In genomic region chr11:77077792-77078191, GRCm38 (mm10) we compare ENCODE assay signal across 8 mouse cellular contexts. TPM values are rescaled to one million over a fixed set of nuclear protein-coding genes. Genes with fewer than 3 reads are reported as not detected.
DNase-seq lines count a peak whose midpoint lies in the region; ATAC-seq lines count a peak whose summit lies in the region.

No protein-coding gene starts in this region.

- H3K4me1 ChIP-seq in forebrain, embryonic 12.5 days, result peaks cover 8% of the 10 kb centered on the region
- no peaks in the 10 kb centered on the region for H3K4me1 ChIP-seq in limb, embryonic 11.5 days (ENCODE audit: control insufficient read depth, insufficient read depth, low read length)

- no peak for ATAC-seq in forebrain, embryonic 12.5 days (ENCODE audit: low FRiP score)
- ATAC-seq in limb, embryonic 11.5 days (ENCODE audit: insufficient number of reproducible peaks, low FRiP score, low TSS enrichment, low read depth), result no peak
- 0 out of 2 replicates have a peak, but pooled peaks have one; percentile 3 for ATAC-seq in monocyte, adult 5-6 weeks (replicated peaks; ENCODE audit: insufficient number of reproducible peaks, low FRiP score, low TSS enrichment, poor library complexity, severe bottlenecking)

- H3K36me3 ChIP-seq in forebrain, embryonic 12.5 days (replicated peaks), result peaks cover 30% of the 10 kb centered on the region
- no peaks in the 10 kb centered on the region for H3K36me3 ChIP-seq in limb, embryonic 11.5 days (ENCODE audit: control insufficient read depth, insufficient read depth, low read length)

- 2% methylated on average over 16 of the region's 16 CpGs for WGBS in forebrain, embryonic 12.5 days
- 5% methylated on average over 16 of the region's 16 CpGs for WGBS in limb, embryonic 11.5 days

- H3K4me3 ChIP-seq in forebrain, embryonic 12.5 days (replicated peaks), result peak overlapping the region; percentile 79
- peak overlapping the region; percentile 90 for H3K4me3 ChIP-seq in limb, embryonic 11.5 days (ENCODE audit: low read depth, low read length)

- no peaks in the 10 kb centered on the region for H3K9me3 ChIP-seq in forebrain, embryonic 12.5 days
- no peaks in the 10 kb centered on the region for H3K9me3 ChIP-seq in limb, embryonic 11.5 days (ENCODE audit: control insufficient read depth, low read length)

- peak; percentile 91 for DNase-seq in heart, adult 11 months
- no peak for DNase-seq in heart, adult 8-10 months (ENCODE audit: low spot score)
- peak; percentile 55 to 58 for DNase-seq in B cell, adult 2 months
- peak; percentile 9 for DNase-seq in adrenal gland, postnatal 25 days
- DNase-seq in limb, embryonic 11.5 days (ENCODE audit: low spot score), result no peak
- no peak for DNase-seq in right cerebral cortex, postnatal 14 days

- H3K9ac ChIP-seq in forebrain, embryonic 12.5 days, result peak overlapping the region; percentile 88
- peak overlapping the region; percentile 96 for H3K9ac ChIP-seq in limb, embryonic 11.5 days (ENCODE audit: low read length)

- H3K4me2 ChIP-seq in forebrain, embryonic 12.5 days, result peak overlapping the region; percentile 75
- H3K4me2 ChIP-seq in limb, embryonic 11.5 days (ENCODE audit: low read depth, severe bottlenecking), result peak overlapping the region; percentile 72

- H3K27ac ChIP-seq in forebrain, embryonic 12.5 days, result peak overlapping the region; percentile 89
- peak overlapping the region; percentile 84 for H3K27ac ChIP-seq in limb, embryonic 11.5 days (replicated peaks; ENCODE audit: low read depth, low read length)

- H3K27me3 ChIP-seq in forebrain, embryonic 12.5 days, result peaks cover 19% of the 10 kb centered on the region
- H3K27me3 ChIP-seq in limb, embryonic 11.5 days (ENCODE audit: control insufficient read depth, insufficient read depth, low read length), result no peaks in the 10 kb centered on the region

RNA-seq across cellular contexts. Expression of gene Nsrp1, which starts 0.4 kb away (rescaled TPM):
- total RNA-seq in heart, adult 8-10 months (2022), result 10 to 100 TPM in 2 of 4 experiments, 1 to 10 TPM in 2; 8.7 to 11.1 (median 9.9) TPM
- 27.9 and 28.7 TPM in 2 replicates for total RNA-seq in adrenal gland, postnatal 25 days (2021)
- polyA plus RNA-seq in forebrain, embryonic 12.5 days (2016; fragmentation: Nextera tagmentation; extraction: Ambion mirVana), result 75.6 and 79.9 TPM in 2 replicates
- 70.9 and 76.3 TPM in 2 replicates for polyA plus RNA-seq in limb, embryonic 11.5 days (2014; fragmentation: Nextera tagmentation; extraction: Ambion mirVana)
- total RNA-seq in monocyte, adult 5-6 weeks (2017), result 38.3 to 53.1 TPM (median 43.4 TPM) in 3 replicates

Comparison
In these comparisons a context has a peak if more than half of its experiments do, and no peak if none do; other contexts are left out.
1. DNase-seq: peak in heart, adult 11 months (single experiment), B cell, adult 2 months (2 of 2) and adrenal gland, postnatal 25 days (single experiment); none in heart, adult 8-10 months (single experiment), limb, embryonic 11.5 days (single experiment) and right cerebral cortex, postnatal 14 days (single experiment).